Mouse (Mus musculus): ENCODE data around the gene Olfr1162.
"Not testable (repeated sequence)": the region's sequence is repeated elsewhere in the genome, so short reads cannot be mapped to it uniquely, and the experiment has no call there.

Gene Olfr1162

DNA sequence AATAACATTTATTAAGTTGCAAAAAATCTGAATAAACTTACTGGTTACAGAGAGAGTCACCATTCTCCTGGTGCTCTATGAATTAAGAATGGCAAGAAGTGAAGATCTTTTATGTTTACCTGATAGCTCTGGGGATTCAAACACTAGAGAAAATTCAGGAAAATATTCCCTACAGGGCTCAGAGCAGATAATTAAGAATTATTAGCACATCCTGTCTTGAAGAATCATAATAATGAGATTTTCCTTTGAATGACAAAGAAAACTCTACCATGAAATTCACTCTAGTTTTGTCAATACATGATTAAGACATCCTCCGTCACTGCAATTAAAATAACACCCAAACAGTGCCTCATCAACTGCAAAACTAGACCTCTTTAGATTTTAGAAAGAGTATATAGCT is at the start of gene Olfr1162:
Gene Olfr1162 (minus strand): TSS at position 101 of the 400 bp plus-strand sequence.
- no peak for DNase-seq

- DNase-seq, result no peak
Measured at GRCm38 (mm10) chr2:88093866-88094265, 42.9 kb upstream of the Olfr1162 start, which contains the start of gene Olfr1164. Olfr1164 (minus strand) TSS chr2:88093966.

DNA sequence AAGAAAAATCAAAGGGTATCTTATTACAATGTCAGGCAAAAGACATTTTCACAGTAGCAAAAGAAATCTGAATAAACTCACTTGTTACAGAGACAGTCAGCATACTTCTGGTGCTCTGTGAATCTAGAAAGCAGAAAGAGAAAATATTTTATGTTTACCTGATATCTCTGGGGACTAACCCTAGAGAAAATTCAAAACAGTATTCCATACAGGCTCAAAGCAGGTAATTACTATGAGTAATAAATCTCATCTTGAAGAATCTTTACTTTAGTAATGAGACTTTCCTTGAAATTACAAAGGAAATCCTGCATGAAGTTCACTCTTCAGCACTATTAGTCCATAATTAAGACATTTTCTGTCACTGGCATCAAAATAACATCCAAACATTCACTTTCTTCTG is 20.8 kb upstream of the Olfr1162 start, which contains the start of gene Olfr1163:
Gene Olfr1163 (minus strand): TSS at position 101 of the 400 bp plus-strand sequence.
- no peak for DNase-seq

- DNase-seq, result no peak
Measured at GRCm38 (mm10) chr2:88063587-88063986, 12.7 kb upstream of the Olfr1162 start.

DNA sequence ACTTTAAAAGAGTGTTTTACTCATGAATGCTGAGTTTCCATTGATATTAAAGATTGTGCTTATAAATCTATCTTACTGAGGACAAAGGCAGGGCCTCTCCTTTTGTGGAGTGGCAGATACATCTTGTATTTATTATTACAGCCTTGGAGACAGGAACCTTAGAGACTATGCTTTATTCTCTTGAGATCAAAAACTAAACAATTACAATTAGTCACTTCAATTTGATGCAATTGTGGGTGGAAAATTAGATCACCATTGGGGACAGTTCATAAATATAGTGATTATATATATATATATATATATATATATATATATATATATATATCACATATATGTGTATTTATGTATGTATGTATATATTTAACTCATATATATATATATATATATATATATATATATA is 13.3 kb downstream of the Olfr1162 start, which contains the start of gene Olfr73:
Gene Olfr73 (minus strand): TSS at position 101 of the 400 bp plus-strand sequence.
- no peak for DNase-seq

- DNase-seq, result not testable (repeated sequence)
Measured at GRCm38 (mm10) chr2:88022474-88022873, 28.5 kb downstream of the Olfr1162 start, which contains the start of gene Olfr1161. Olfr1161 (plus strand) TSS chr2:88022774.

DNA sequence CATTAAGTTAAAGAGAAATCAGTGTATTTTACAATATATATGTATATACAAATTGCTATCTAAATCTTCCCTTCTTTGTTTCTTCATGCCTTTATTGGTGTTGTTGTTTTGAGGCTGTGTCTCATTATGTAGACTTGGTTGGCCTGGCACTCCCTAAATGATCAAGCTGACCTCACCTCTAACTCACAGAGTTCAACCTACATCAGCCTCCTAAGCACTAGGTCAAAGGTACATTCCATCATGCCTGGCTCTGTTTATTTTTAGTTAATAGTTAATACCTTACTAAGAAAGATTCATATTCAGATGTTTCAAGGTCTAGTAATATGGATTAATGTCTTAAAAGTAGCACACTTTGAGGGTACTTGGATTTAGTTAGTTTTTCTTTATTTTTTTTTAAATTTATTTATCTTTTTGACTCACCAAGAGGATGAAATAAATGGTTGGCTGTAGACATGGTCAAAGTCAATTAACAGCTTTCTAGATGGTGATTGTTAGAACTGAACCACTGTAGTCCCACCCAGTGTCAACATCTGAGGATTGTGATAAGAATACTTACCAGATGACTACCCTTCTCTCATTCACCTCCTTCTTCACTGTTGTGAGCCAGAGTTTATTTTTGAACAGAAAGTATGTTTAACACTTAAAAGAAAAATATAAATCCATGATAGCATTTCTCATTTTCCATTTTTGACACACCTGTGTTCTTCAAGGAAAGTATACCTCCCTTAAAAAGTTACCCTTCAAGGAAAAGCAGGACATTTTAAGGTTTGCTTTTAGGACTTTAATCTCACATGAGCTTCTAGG is 43.2 kb downstream of the Olfr1162 start, which contains the start of gene Olfr1160:
Gene Olfr1160 (minus strand): TSS at position 754 of the 804 bp plus-strand sequence.
- no peak for DNase-seq

Data from liver (tissue).